Mouse (Mus musculus) hindbrain, embryonic 11.5 days (tissue): Measurements from ENCODE around the gene Cyb561d2. TPM values are rescaled to one million over a fixed set of nuclear protein-coding genes. Genes with fewer than 3 reads are reported as not detected.
"Not testable (repeated sequence)": the region's sequence is repeated elsewhere in the genome, so short reads cannot be mapped to it uniquely, and the experiment has no call there.

Experiments used
- ATAC-seq: fragments of 200-750 bp; cut with Nextera tagmentation; 2 replicates; pipeline ENCODE4 v1.8.0; 2017; ENCODE audit warnings: mild to moderate bottlenecking, moderate TSS enrichment, moderate library complexity; ENCODE audit not compliant: low FRiP score
- DNase-seq: peaks from one replicate; pipeline ENCODE4 v3.0.0-alpha.2; 2015; ENCODE audit warnings: low spot score
- H3K27ac ChIP-seq: fragments of 300-500 bp; sonication (generic); 2 replicates; pipeline ENCODE4 v1.5.1; 2014; ENCODE audit warnings: mild to moderate bottlenecking, low read depth, low read length
- H3K27me3 ChIP-seq: fragments of 300-500 bp; sonication (generic); 2 replicates; pipeline ENCODE4 v1.6.1; 2014; ENCODE audit warnings: mild to moderate bottlenecking, low read length, moderate library complexity, mixed read lengths; ENCODE audit not compliant: control insufficient read depth, insufficient read depth
- H3K36me3 ChIP-seq: fragments of 300-500 bp; sonication (generic); 2 replicates; pipeline ENCODE4 v1.6.1; 2014; ENCODE audit warnings: mild to moderate bottlenecking, low read length, moderate library complexity, mixed read lengths; ENCODE audit not compliant: control insufficient read depth, insufficient read depth
- H3K4me1 ChIP-seq: fragments of 300-500 bp; sonication (generic); replicated peaks from 2 replicates; pipeline ENCODE4 v1.6.1; 2014; ENCODE audit warnings: low read length, mixed read lengths; ENCODE audit not compliant: control insufficient read depth, insufficient read depth
- H3K4me2 ChIP-seq: fragments of 300-500 bp; sonication (generic); replicated peaks from 2 replicates; pipeline ENCODE4 v1.6.1; 2014; ENCODE audit warnings: mild to moderate bottlenecking, low read depth, low read length
- H3K4me3 ChIP-seq: fragments of 300-500 bp; sonication (generic); 2 replicates; pipeline ENCODE4 v1.5.1; 2014; ENCODE audit warnings: low read depth, low read length
- H3K9ac ChIP-seq: fragments of 300-500 bp; sonication (generic); 2 replicates; pipeline ENCODE4 v1.6.1; 2014; ENCODE audit warnings: low read depth, low read length
- H3K9me3 ChIP-seq: fragments of 300-500 bp; sonication (generic); 2 replicates; pipeline ENCODE4 v1.6.1; 2016; ENCODE audit warnings: low read length; ENCODE audit not compliant: control insufficient read depth
- WGBS: fragments of 180-500 bp; shearing (Covaris S2); extraction: QIAGEN DNeasy Blood & Tissue Kit; methylation state at CpG from one replicate; pipeline ENCODE4 v1.1.7; 2014; 5-methylcytosine and 5-hydroxymethylcytosine counted together
- polyA plus RNA-seq: library from polyadenylated mRNA; unstranded; fragments of >200 nt; fragmentation: Nextera tagmentation; extraction: Ambion mirVana; gene quantifications from 2 replicates; pipeline ENCODE4 v1.2.1, GENCODE M21; 2014

Cyb561d2 gene
- polyA plus RNA-seq, 1 experiment from 2014 or later = 19.6 TPM

GRCm38 (mm10) chr9:107567702-107568319 is 25.8 kb upstream of the Cyb561d2 start, which contains the start of gene Hyal2:
Gene Hyal2, plus strand, starts transcription at chr9:107567945.
- DNase-seq (no peak), ATAC-seq (no peak)
- peak within 1 kb of the TSS; percentile 91 for H3K9ac ChIP-seq
- 7% methylated on average over 18 of the region's 18 CpGs for WGBS
- peak within 1 kb of the TSS; percentile 75 for H3K27ac ChIP-seq
- peaks cover 21% of the 10 kb centered on the region for H3K4me1 ChIP-seq
- H3K4me3 ChIP-seq = peak within 1 kb of the TSS; percentile 91
- H3K36me3 ChIP-seq = peaks cover 18% of the 10 kb centered on the region
- peak within 1 kb of the TSS; percentile 58 for H3K4me2 ChIP-seq
- H3K27me3 ChIP-seq = no peaks in the 10 kb centered on the region
- no peaks in the 10 kb centered on the region for H3K9me3 ChIP-seq

DNA sequence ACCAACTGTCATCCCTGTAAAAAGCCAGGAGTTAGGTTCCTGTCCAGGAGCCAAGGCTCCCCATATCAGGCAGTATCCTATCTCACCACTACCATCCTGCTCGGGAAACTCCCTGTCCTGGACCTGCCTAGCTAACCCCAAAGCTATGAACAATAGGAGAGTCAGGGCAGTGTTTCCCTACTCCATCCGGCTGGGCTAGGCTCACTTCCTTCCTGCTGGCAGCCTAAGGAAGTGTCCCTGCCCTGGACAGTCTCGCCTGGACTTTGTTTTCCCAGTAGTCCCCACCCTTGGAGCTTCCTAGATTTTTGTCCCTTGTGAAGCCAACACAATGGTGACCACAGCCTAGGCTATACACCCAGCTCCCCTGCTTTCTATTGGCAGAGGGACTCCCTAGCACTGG is 24.9 kb upstream of the Cyb561d2 start:
- peaks cover 11% of the 10 kb centered on the region for H3K36me3 ChIP-seq
- H3K4me2 ChIP-seq = no peak overlapping the region
- no peak overlapping the region for H3K4me3 ChIP-seq
- 69% methylated on average over 3 of the region's 3 CpGs for WGBS
- H3K4me1 ChIP-seq = peaks cover 21% of the 10 kb centered on the region
- H3K27ac ChIP-seq = no peak overlapping the region
- no peaks in the 10 kb centered on the region for H3K9me3 ChIP-seq
- H3K27me3 ChIP-seq = no peaks in the 10 kb centered on the region
- H3K9ac ChIP-seq = no peak overlapping the region
- ATAC-seq = no peak
- DNase-seq = no peak

DNA sequence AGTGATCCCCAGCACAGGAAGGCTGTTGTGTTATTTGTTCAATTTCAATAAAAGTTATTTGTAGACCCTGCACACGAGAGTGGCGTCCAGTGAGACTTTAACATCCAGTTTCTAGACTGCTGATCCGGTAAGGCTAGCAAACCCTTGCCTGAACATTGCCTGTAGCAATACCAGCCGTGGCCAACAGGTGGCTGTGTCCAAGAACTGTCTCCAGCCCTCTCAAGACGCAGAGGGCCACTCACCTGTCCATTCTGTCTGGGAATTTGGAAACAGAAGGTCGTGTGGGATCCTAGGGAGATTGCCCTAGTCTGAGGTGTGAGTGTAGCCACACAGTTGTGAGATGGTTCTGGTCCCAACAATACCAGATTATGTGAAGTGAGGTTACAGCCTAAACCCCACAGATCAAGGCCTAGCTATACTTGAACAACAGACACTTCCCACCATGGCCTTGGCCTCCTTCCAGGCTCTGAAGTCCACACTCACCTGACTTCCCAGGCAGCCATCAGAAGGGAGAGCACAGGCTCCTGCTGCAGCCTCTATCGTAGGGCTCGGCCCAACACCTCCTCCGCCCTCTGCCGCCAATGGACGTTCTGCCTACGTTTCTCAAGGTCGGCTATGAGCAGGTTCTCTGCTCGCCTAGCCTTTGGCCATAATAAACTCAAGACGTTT is 24.2 kb upstream of the Cyb561d2 start:
- DNase-seq (peak; percentile 82), ATAC-seq (no peak)
- Histone ChIP-seq H3K27me3 (no peaks in the 10 kb centered on the region), H3K9ac (no peak overlapping the region), H3K9me3 (no peaks in the 10 kb centered on the region), H3K4me2 (no peak overlapping the region), H3K4me1 (peaks cover 21% of the 10 kb centered on the region), H3K36me3 (peaks cover 8% of the 10 kb centered on the region), H3K27ac (no peak overlapping the region), H3K4me3 (no peak overlapping the region)
- 63% methylated on average over 15 of the region's 15 CpGs for WGBS

GRCm38 (mm10) chr9:107565556-107565955 is 23.6 kb upstream of the Cyb561d2 start:
- H3K9me3 ChIP-seq, H3K27me3 ChIP-seq, ATAC-seq, H3K9ac ChIP-seq, H3K27ac ChIP-seq, DNase-seq, H3K4me2 ChIP-seq, H3K36me3 ChIP-seq: not testable (repeated sequence)
- Histone ChIP-seq H3K4me1 (peaks cover 18% of the 10 kb centered on the region), H3K4me3 (0 out of 2 replicates have a peak overlapping the region, but pooled peaks have one; percentile 10)
- 58% methylated on average over 5 of the region's 5 CpGs for WGBS

DNA sequence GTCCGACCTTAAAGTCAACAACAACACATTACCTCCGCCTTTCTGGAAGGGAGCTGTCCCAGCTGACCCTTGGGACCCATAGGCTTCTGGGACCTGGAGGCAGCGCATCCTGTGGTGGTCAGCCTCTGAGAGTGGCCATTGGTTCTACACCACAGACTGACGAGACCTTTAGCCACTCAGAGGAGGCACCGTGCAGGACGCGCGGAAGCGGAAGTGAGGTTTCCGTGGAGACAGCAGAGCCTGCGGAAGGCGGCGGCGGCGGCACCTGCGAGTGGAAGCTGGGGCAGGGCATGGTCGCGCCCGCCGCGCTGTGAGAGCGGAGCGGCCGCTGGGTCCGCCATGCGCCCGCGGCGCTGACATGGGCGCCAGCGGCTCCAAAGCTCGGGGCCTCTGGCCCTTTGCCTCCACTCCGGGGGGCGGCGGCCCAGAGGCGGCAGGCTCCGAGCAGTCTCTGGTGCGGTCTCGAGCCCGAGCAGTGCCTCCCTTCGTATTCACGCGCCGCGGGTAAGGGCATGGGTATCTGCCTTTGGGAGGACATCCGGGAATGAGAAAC is 21.1 kb upstream of the Cyb561d2 start, which contains the start of gene Tusc2:
Gene Tusc2 (plus strand): TSS at position 227 of the 553 bp plus-strand sequence.
- H3K4me2 ChIP-seq = peak within 1 kb of the TSS; percentile 79
- H3K27ac ChIP-seq = peak within 1 kb of the TSS; percentile 48; the same call in 1 of the 2 replicates
- H3K9me3 ChIP-seq = no peaks in the 10 kb centered on the region
- H3K4me3 ChIP-seq = peak within 1 kb of the TSS; percentile 83
- peak; percentile 91 for ATAC-seq
- peak; percentile 92 for DNase-seq
- H3K4me1 ChIP-seq = peaks cover 13% of the 10 kb centered on the region
- WGBS = 0% methylated on average over 46 of the region's 46 CpGs
- peak within 1 kb of the TSS; percentile 81 for H3K9ac ChIP-seq
- peaks cover 13% of the 10 kb centered on the region for H3K36me3 ChIP-seq
- H3K27me3 ChIP-seq = no peaks in the 10 kb centered on the region

GRCm38 (mm10) chr9:107556346-107556745 is 14.4 kb upstream of the Cyb561d2 start:
- no peak for ATAC-seq
- WGBS = 86% methylated on average over 3 of the region's 3 CpGs
- H3K9me3 ChIP-seq = no peaks in the 10 kb centered on the region
- peaks cover 12% of the 10 kb centered on the region for H3K36me3 ChIP-seq
- H3K4me1 ChIP-seq = peaks cover 9% of the 10 kb centered on the region; the same call in 1 of the 2 replicates
- no peak overlapping the region for H3K4me3 ChIP-seq
- no peak overlapping the region for H3K27ac ChIP-seq
- no peak for DNase-seq
- no peak overlapping the region for H3K9ac ChIP-seq
- peak overlapping the region; percentile 91; the same call in 1 of the 2 replicates for H3K4me2 ChIP-seq
- H3K27me3 ChIP-seq = peaks cover 16% of the 10 kb centered on the region; the same call in 1 of the 2 replicates

GRCm38 (mm10) chr9:107555701-107556100 is 13.7 kb upstream of the Cyb561d2 start:
- H3K27ac ChIP-seq = no peak overlapping the region
- ATAC-seq (no peak), DNase-seq (no peak)
- peak overlapping the region; percentile 79 for H3K9ac ChIP-seq
- peaks cover 12% of the 10 kb centered on the region for H3K36me3 ChIP-seq
- no peaks in the 10 kb centered on the region for H3K9me3 ChIP-seq
- peak overlapping the region; percentile 91 for H3K4me2 ChIP-seq
- H3K4me3 ChIP-seq = peak overlapping the region; percentile 77
- 53% methylated on average over 2 of the region's 2 CpGs for WGBS
- peaks cover 22% of the 10 kb centered on the region for H3K27me3 ChIP-seq
- peaks cover 13% of the 10 kb centered on the region; the same call in 1 of the 2 replicates for H3K4me1 ChIP-seq

GRCm38 (mm10) chr9:107555031-107555457 is 13.1 kb upstream of the Cyb561d2 start:
- Histone ChIP-seq H3K9ac (peak overlapping the region; percentile 79), H3K4me3 (peak overlapping the region; percentile 77), H3K4me2 (peak overlapping the region; percentile 91), H3K4me1 (peaks cover 14% of the 10 kb centered on the region; the same call in 1 of the 2 replicates), H3K9me3 (no peaks in the 10 kb centered on the region), H3K36me3 (peaks cover 12% of the 10 kb centered on the region), H3K27ac (peak overlapping the region; percentile 79), H3K27me3 (peaks cover 27% of the 10 kb centered on the region)
- WGBS = under 1% methylated on average over 23 of the region's 23 CpGs
- ATAC-seq (peak; percentile 45), DNase-seq (peak; percentile 58)
